Comparison of ENCODE assay signal across 1 mouse cellular context in the genomic region with DNA sequence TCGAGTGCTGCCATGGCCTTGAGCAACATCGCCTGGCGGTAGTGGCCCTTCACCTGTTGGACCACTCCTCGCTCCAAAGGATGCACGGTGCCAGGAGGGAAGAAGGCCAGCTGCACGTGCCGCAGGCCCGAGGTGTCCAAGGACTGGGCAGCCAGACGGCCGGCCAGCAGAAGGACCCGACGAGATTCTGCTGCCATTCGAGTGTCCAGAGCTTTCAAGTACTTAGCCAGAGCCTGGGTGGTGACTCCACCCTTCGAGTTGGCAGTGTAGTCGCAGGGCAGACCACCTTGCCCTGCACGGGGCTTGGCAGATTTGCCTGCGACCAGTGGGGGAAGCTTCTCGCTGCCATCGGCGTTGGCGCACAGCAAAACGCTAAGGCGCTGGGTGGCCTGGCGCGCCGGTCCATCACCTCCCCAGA.
TF ChIP-seq lines count a peak whose summit lies in the region.

No protein-coding gene starts in this region.

TF ChIP-seq in CH12.LX, 34 proteins besides CTCF, POLR2A, EP300 and RAD21 (continued from another document):
- no peak for TF ChIP-seq HCFC1 (IDR thresholded peaks at IDR 0.05; ENCODE audit: low read depth, low read length)
- TF ChIP-seq ELF1 (IDR thresholded peaks at IDR 0.05; ENCODE audit: low read depth, low read length) = no peak
- TF ChIP-seq SMC3 (IDR thresholded peaks at IDR 0.05; ENCODE audit: low read depth, low read length) = no peak
- no peak for TF ChIP-seq JUND (conservative IDR thresholded peaks at IDR 0.05; ENCODE audit: low read depth, low read length)
- TF ChIP-seq ETS1 (conservative IDR thresholded peaks at IDR 0.05; ENCODE audit: low read depth, low read length) = no peak
- TF ChIP-seq USF1 (IDR thresholded peaks at IDR 0.05; ENCODE audit: low read depth, low read length) = no peak
- no peak for TF ChIP-seq ZKSCAN1 (IDR thresholded peaks at IDR 0.05; ENCODE audit: borderline replicate concordance, low read depth, low read length)
- TF ChIP-seq BHLHE40 (IDR thresholded peaks at IDR 0.05; ENCODE audit: low read depth, low read length) = no peak
- TF ChIP-seq GABPA (IDR thresholded peaks at IDR 0.05; ENCODE audit: insufficient replicate concordance, low read depth, low read length) = no peak
- no peak for TF ChIP-seq RCOR1 (conservative IDR thresholded peaks at IDR 0.05; ENCODE audit: low read depth, low read length)
- no peak for TF ChIP-seq NRF1 (IDR thresholded peaks at IDR 0.05; ENCODE audit: low read depth, low read length)
- no peak for TF ChIP-seq MEF2A (IDR thresholded peaks at IDR 0.05; ENCODE audit: borderline replicate concordance, low read depth, low read length)
- no peak for TF ChIP-seq USF2 (conservative IDR thresholded peaks at IDR 0.05; ENCODE audit: low read depth, low read length)
- no peak for TF ChIP-seq JUN (IDR thresholded peaks at IDR 0.05; ENCODE audit: insufficient read depth, low read depth, low read length)
- TF ChIP-seq ZMIZ1 (IDR thresholded peaks at IDR 0.05; ENCODE audit: low read depth, low read length) = no peak
- no peak for TF ChIP-seq ZC3H11A (IDR thresholded peaks at IDR 0.05; ENCODE audit: low read depth, low read length)
- TF ChIP-seq ZNF384 (IDR thresholded peaks at IDR 0.05; ENCODE audit: low read depth, low read length) = no peak
